Mouse (Mus musculus) T-helper 2 cell (primary cell): Measurements from ENCODE around the gene Abca3.

Experiments
- in situ Hi-C: fragments of 300-600 bp; cut with MboI, MseI; formaldehyde crosslinking; loops from one replicate; pipeline ENCODE4 v1.15.1; 2025; ENCODE audit warnings: high pct_unique_total_duplicates

The Abca3 gene

DNA sequence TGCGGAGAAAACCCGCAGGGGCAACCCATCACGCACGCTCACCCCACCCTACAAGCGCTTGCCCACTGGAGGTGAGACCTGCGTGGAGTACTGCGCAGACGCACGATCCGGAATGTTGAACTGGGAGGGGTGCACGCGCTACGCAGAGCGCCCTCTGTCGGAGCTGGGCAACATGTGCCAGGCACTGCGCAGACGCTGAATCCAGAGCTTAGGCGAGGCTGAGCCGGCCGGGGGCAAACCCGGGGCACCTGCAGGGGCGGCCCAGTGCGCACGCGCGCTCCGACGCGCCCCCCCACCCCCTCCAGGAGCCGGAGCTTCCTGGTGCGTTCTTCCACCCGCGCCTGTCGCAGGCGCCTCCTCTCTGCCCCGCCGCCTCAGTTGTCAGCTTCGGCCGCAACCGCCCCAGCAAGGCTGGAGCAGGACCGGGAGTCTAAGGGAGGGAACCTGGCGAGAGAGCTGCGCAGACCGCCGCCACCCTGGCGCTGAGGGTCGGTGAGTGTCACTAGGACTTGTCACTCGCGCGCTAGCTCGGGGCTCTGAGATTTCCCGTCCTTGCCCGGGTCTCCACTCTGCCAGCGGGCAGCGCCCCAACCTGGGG lies at the start of gene Abca3:
Gene Abca3, plus strand, starts transcription at position 191 of the 598 bp plus-strand sequence.
- in situ Hi-C loops = no loop called here

DNA sequence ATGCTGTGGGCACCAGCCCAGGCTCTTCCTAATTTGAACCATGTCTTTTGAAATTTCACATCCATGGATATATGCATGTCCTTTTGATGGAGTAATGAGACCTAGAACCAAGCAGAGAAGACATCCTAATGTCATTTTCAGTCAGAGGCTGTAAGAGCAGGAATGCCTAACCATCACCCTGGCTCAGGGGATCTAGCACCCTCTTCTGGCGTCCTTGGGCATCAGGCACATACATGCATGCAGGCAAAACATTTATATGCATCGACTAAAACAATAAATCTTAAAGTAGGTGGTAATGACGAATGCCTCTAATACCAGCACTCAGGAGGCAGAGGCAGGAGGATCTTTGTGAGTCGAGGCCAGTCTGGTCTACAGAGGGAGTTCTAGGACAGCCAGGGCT lies 44.2 kb upstream of the Abca3 start:
- in situ Hi-C loops = no loop called here

DNA sequence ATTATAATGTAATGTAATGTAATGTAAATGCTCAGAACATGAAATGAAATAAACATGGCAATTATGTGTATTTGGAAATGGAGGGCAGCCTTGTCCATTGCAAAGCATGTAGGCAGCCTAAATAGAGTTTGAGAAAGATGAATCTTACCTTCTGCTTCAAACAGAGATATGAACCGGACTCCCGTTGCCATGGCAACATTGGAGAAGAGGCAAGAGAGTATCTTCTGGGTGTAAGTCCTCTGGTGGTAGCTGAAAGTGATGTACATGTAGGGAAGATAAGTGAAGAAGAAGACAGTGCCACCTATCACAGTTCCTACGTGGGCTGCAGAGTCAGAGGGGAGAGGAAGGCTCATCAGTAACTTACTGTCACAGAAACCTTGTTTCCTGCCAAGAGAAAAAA lies 30.9 kb upstream of the Abca3 start:
- in situ Hi-C loops = no loop called here

DNA sequence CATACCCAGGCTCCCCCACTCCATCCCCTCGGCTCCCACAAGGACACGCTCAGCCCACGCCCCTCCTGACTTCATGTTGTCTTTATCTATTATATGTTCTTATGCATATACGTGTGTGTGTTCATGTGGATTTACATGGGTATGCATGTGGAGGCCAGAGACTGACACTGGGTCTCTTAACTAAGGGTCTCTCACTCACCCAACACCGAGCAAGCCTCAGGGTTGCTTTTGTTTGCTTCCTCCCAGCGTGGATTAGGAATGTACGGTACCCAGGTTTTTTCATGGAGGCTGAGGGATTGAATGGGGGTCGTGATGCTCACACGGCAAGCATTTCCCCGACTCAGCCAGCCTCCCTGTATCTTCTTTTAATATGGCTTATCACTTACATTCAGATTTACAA lies 26.7 kb upstream of the Abca3 start:
- in situ Hi-C loops = loop anchor here (5.0 kb wide), 1 partner anchor 58 kb away; no protein-coding TSS in a partner anchor

DNA sequence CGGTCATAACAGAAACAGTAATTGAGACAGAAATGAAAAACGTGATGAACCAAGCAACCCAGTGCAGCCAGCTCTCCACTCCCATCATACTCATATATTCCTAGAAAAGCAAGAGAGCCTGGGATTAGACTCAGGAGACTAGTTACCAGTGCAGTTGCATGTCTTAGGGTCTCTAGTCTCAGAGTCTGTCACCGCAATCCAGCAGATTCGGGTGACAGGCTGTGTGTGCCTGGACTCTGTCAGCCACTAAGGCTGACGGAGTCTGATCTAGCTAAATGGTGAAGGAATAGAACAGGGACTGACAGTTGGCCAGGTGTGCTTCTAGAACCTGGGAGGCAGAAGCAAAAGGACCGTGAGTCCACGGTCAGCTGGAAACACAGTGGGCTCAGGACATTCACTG lies 24.1 kb upstream of the Abca3 start:
- in situ Hi-C loops = loop anchor here (5.0 kb wide), 1 partner anchor 60 kb away; no protein-coding TSS in a partner anchor

DNA sequence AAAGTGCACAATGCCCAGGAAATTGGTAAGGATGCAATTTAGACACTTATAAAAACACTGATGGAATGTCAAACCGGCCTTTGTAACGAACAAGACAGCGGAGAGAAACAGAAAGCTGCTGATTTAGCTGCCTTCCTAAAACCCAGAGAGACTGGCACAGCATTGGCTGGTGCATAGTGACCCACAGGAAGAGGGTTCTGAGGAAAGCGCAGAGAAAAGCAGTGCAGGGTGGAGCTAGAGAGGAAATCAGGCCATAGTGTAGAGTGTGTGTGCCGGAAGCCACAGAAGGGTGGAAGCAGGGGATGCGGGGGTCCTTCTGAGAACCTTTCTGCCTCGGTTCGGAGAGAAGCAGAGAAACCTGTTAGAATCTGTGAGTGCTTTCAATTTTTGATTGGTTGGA lies 7.1 kb upstream of the Abca3 start:
- in situ Hi-C loops = no loop called here

DNA sequence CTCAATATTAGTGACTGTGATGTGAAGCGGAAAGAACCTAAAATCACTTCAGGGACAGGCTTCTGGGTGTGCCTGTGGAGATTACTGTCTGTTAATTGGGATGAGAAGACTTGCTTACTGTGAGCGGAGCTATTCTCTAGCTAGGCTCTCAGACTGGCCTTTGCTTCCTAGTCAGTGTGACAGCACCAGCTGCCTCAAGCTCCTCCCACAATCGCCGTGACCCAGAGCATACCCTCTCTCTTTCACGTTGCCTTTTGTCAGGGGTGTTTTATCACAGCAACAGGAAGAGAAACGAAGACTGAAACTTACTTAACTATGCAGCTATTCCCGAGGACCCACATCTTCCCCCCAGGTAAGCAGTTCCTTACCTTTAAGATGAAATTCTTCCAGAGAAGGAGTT lies 4.9 kb upstream of the Abca3 start:
- in situ Hi-C loops = no loop called here

DNA sequence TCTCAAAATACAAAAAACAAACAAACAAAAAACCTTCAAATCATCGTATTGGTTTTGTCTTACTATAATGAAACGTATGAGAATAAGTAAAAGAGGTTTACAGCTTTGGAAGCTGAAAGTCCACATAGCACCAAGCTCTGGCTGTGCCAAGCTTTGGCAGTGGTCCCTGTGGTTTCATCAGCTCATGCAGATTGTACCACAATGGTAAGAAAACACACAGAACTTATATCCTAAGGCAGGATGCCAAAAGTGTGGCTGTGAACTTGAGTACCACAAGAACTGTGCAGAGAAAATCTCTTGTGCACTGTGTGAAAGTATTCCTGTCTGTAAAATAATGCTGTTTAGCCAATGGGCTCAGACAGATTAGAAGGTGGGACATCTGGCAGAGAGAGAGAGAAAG lies 2.6 kb upstream of the Abca3 start:
- in situ Hi-C loops = no loop called here

DNA sequence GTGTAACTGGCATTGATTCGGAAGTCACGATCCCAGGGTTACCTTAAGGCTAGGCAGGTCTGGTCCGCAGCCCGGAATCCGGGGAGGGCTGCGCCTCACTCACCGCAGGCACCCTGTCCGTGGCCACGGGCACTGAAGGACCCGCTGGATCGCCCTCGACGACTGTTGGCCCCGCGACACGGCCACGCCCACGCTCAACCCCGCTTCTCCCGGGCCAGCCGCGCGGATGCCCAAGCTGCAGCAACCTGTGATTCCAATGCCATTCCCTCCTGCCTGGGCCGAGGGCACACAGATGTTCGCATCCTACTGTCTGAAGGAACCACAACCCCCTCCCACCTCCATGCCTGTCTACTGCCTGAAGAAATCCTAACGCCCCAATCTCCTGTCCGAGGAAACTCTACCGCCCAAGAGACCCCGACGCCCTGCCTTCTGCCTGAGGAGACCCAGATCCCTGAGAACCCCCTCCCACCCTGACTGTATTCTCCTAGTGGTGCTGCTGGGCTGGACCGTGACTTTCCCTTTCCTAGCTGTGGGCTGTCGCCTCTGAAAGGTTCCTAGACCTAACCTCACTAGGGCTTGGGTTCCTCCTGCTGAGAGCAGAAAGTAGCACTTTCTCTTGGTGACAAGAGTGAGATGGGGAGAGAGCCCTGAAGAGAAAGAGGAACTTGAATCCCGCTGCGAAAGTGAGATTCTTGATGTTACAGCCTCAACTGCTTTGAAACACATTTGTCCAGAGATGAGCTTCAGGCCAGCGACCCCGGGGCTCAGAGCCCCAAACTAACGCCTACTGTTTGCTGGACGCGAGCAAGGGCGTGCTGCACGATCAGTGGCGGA lies 607 bp upstream of the Abca3 start, which contains the start of gene Abca17:
Gene Abca17, minus strand, starts transcription at position 143 of the 834 bp plus-strand sequence.
- in situ Hi-C loops = no loop called here

DNA sequence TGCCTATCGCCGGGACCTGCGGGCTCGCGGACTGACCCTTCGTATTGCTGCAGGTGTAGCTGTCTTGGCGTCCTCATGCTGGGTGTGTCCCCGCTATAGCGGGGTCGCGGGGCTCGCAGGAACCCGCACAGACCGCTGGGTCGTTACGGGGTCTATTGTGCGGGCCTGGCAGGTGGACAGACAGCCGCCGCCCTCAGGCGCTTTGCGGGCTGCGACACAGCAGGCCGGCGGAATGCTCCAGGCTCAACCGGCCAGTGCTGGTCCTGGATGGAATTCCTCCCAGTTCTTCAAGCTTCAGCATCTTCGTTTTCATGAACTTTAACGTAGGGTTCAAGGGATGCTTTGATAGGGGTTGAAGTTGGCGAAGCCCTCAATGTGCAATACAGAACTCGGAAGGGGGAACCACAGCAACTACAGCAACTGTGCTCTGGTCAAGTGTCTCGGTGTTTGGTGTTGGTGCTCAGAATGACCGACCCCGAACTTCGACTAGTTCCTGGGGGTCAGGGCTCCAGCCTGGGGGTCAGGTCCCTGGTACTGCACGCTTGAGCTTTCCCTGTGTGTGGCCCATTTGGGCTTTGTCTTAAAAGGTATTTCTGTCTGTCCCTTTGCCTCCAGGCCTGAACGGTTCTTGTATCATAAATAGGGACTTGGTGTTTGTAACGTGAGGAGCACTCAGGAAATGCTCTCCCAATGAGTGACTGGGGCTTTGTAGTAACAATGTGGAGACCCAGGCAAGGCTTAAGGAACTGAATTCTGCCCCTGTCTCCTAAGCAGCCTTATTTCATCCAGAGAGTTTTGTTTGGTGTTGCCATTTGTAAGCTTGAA lies 832 bp downstream of the Abca3 start:
- in situ Hi-C loops = no loop called here

DNA sequence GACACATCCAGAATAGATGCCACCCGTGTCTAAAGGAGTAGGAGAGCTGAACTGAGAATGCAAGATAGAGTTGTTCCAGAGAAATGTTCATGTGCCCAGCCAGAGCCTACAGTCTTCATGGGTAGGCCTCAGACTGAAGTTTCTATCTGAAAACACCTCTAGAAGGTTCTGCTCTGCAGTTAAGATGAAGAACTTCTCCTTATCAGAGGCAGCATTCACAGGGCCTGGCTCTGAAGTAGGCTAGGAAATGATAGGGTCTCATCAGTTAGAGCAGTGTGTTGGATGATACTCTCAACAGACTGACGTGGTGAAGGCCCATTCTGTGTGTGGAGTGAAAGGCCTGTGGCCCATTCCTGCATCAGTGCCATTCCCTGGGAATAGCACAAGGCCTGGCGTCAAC lies 2.2 kb downstream of the Abca3 start:
- in situ Hi-C loops = no loop called here

DNA sequence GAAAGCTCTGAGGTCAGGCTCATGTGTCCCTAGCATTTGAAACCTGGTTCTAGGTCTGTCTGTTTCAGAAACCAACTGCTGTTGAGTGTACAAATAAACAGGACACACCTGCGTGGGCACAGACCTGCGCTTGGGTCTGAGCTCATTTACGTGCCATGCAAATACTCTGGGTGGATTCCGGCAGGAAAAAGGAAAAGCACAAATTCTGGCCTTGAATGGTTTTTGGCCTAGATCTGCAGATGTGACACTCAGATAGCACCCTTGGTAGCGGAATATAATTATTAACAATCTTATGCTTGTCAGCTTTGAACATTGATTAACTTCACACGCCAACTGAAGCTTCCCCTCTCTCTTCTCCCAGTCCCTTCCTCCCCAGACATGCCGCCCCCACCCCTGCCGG lies 3.5 kb downstream of the Abca3 start:
- in situ Hi-C loops = no loop called here

DNA sequence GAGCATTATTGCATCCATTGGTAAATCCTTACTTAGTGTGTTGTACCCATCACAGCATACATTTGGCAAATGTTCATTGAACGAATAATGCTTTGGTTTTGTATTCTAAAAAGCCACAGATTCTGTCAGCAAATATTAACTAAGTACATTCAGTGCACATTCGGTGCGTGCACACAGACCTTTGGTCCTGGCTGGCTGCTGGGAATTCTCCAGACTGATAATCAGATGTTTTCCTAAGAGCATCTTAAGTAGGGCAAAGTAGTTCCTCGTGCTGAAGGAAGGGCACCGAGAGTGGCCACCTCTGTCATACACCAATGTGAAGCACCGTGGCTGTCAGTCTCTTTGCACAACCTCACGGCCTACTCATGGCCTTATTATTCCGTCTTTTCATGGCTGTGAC lies 7.3 kb downstream of the Abca3 start:
- in situ Hi-C loops = no loop called here

DNA sequence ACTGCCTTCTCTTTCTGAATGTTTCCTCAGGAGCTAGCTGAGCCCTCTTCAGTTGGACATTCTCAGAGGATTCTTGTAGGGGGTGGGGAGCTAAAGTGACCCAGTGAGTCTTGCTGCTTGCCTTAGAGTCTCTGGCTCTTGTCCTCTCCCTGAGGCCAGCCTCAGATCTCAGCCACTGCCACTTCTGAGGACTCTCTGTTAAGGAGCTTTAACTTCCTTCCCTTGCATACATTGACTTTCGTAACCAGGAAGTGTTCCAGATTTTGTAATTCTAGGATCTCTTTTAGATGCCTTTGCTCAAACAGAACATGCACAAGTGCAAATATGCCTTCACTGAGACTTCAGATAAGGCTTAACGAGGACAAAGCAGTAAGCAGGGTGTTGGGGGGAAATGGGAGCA lies 8.2 kb downstream of the Abca3 start:
- in situ Hi-C loops = no loop called here

DNA sequence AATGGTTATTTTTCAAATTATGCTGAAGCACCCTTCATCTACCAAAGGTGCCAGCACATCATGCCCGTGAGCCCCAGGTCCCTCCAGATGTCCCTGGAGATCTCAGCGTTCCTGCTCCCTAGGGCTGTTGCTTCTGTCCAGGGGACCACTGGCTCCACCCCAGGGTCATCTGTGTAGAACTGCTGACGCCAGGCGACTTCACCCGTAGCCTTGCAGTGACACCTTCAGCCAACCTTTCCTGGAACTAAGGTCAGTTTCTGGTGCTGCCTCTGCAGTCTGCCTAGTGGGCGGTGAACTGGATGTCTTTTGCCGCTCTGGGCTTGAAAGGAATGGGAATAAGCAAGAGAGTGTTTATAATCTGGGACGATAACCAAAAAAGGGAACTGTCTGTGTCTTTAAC lies 9.1 kb downstream of the Abca3 start:
- in situ Hi-C loops = no loop called here

DNA sequence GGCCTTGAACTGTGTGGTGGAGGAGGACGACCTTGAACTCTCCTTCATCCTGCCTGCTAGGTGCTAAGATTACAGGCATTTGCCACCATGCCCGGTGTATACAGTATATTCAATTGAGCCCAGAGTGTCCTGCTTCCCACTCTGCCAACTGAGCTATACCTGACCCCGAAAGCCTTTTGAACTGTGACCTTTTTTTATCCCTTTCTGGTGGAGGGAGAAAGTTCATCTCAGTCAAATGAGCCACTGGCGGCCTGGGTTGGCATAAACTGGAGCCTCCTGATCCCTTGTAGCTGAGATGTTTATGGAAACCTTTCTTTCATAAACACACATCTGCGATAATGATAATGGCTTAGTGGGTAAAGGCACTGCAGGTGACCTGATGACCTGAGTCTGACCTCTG lies 9.5 kb downstream of the Abca3 start:
- in situ Hi-C loops = no loop called here

DNA sequence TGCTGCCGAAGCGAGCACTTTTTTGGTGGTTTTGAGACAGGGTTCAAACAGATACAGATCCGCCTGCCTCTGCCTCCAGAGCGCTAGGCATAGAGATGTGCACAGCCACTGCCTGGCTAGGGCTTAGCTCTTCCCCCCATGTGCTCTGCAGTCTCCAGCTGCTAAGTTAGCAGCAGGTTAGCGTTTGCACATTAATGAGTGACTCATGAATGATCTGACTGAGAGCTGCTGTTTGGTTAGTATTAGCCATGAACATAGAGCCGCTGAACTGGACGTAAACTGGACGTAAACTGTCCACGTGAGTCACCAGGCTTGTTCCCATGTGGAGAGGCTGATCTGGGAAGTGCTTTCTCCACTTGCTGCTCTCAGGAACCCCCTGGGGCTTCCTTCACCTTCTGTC lies 10.8 kb downstream of the Abca3 start:
- in situ Hi-C loops = no loop called here

DNA sequence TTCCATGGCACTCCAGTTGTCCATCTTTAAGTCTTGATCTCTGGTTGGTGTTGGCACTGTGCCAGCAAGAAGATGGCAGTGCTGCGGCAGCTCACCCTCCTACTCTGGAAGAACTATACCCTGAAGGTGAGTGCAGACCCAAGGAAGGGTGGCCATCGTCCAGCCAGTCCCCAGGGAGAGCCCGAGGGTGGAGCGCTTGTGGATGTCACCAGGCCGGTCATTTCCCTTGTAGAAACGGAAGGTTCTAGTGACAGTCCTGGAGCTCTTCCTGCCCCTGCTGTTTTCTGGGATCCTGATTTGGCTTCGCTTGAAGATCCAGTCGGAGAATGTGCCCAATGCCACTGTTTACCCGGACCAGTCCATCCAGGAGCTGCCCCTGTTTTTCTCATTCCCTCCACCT lies 12.7 kb downstream of the Abca3 start:
- in situ Hi-C loops = no loop called here

DNA sequence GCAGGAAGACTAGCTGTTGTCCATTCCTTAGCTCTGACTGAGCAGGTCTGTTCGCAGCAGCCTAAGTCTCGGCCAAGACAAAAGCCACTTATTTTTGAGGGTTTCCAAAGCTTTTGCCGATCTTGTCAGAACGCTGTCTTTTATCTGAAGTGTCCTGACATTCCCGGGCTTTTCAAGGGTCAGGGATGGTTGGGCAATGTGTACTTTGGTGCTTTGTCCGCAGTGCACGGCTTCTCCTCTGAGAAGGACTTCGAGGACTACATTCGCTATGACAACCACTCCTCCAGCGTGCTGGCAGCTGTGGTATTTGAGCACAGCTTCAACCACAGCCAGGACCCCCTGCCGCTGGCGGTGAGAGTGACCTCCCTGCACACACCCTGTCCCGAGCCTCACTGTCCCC lies 14.1 kb downstream of the Abca3 start:
- in situ Hi-C loops = no loop called here

DNA sequence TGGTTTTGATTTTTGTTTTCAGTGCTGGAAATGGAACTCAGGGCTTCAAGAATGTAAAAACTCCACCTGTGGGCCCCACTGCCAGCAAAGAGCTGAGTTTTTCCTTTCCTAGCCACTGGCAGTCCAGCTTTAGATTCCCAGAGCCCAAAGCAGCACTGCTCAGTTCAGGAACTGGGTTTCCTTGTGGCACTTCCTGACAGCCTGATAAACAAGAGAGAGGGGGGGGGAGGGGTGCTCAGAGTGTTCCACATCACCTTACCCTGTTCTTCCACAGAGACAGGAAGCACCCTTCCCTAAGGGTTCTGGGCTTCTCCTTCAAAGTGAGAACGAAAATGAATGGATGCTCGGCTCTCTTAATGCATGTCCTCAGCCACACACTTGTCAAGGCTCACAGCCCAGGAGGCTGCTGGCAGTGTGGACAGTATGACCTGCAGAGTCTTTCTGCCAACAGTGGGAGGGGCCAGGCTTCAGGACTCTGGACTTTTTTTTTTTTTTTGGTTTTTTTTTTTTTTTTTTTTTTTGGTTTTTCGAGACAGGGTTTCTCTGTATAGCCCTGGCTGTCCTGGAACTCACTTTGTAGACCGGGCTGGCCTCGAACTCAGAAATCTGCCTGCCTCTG lies 23.5 kb downstream of the Abca3 start:
- in situ Hi-C loops = no loop called here

DNA sequence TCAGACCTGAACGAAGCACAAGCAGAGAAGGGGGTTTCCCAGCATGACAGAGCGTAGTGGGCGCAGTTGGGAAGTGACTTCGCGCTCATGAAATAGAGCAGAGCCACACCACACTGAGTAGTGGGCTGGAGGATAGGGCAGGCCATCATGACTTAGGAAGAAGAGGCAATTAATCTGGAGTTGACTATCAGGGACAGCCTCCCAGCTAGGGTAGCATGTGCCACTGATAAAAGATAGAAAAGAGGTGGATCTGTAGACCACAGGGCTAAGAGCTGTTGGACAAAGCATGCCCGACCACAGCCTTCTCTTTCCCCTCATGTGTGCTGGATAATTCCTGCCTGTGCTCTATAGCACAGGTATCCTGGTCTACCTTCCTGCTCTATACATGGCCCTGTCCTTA lies 24.1 kb downstream of the Abca3 start:
- in situ Hi-C loops = no loop called here

DNA sequence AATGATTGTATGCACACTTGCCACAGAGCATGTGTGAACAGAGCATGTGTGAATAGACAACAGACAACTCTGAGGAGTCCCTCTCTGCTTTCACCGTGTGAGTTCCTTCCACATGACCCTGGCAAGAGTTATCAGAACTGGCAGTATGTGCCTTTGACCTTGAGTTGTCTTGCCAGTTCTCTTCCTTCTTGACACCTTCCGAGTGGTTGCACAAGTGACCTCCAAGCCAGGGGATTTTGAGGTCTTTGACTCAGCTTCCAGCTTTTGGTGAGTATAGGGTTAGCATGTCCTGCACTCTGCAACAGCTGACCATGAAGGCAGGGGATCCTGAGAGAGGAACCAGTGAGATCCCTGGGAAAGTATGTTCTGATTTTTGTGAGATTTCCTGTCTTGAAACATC lies 26.7 kb downstream of the Abca3 start:
- in situ Hi-C loops = no loop called here
